Mouse (Mus musculus) neural tube, embryonic 10.5 days (tissue): ENCODE measurements around the gene Tbx6.

Experiments used
- DNase-seq: peaks from one replicate; pipeline ENCODE4 v3.0.0-alpha.2; 2017; ENCODE audit warnings: low spot score; ENCODE audit errors: extremely low spot score

The Tbx6 gene

GRCm38 (mm10) chr7:126815726-126816222 lies 34.5 kb downstream of the Tbx6 start:
- no peak for DNase-seq

- no peak for DNase-seq
These were observed 35.2 kb downstream of the Tbx6 start for GRCm38 (mm10) chr7:126816494-126816893.

- no peak for DNase-seq
These were observed 36.3 kb downstream of the Tbx6 start for GRCm38 (mm10) chr7:126817595-126817994.

- no peak for DNase-seq
These were observed 37.5 kb downstream of the Tbx6 start for GRCm38 (mm10) chr7:126818818-126819217.

- DNase-seq: peak; percentile 88
These were observed 40.7 kb downstream of the Tbx6 start for GRCm38 (mm10) chr7:126821835-126822511.

GRCm38 (mm10) chr7:126822741-126823140 lies 41.5 kb downstream of the Tbx6 start:
- DNase-seq: no peak

- peak; percentile 57 for DNase-seq
These were observed 42.0 kb downstream of the Tbx6 start for GRCm38 (mm10) chr7:126823202-126823711.

- DNase-seq: no peak
These were observed 42.7 kb downstream of the Tbx6 start for GRCm38 (mm10) chr7:126823940-126824339.

GRCm38 (mm10) chr7:126825403-126825802 lies 44.1 kb downstream of the Tbx6 start:
- peak; percentile 51 for DNase-seq

GRCm38 (mm10) chr7:126825952-126826351 lies 44.7 kb downstream of the Tbx6 start:
- no peak for DNase-seq

- DNase-seq: no peak
These were observed 50.3 kb downstream of the Tbx6 start, which contains the start of gene 4930451I11Rik for GRCm38 (mm10) chr7:126831539-126831938. Gene 4930451I11Rik, minus strand, starts transcription at chr7:126831639.

- DNase-seq: peak; percentile 77
These were observed 50.8 kb downstream of the Tbx6 start for GRCm38 (mm10) chr7:126832036-126832598.

- DNase-seq: no peak
These were observed 52.0 kb downstream of the Tbx6 start for GRCm38 (mm10) chr7:126833294-126833693.
